24 mouse cellular contexts compared by ENCODE assay signal in the genomic region with DNA sequence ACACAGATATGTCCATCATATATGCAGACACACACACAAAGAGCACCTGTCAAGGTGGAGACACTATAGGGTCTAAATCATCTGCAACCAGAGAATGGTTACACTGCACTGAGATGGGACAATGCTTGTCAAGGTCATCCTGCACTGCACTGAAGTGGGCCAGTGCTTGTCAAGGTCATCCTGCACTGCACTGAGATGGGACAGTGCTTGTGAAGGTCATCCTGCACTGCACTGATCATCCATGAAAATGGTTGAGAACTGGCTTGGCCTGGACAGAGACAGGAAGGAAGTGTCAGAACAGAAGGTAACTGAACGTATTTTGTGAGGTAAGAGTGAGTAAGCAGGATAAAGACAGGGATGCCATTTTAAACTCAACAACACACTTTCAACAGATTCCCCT.
DNase-seq lines count a peak whose midpoint lies in the region; ATAC-seq lines count a peak whose summit lies in the region.
"Had no signal": no experiment of that assay in that cellular context is flagged by ENCODE, and none has a peak within 500 bp of the region (broad histone marks: within the 10 kb centered on the region; RNA-seq: fewer than 3 reads in every experiment).

No protein-coding gene starts in this region.

- H3K27ac ChIP-seq in embryonic facial prominence, embryonic 11.5 days (replicated peaks; ENCODE audit: low read depth, low read length) = no peak overlapping the region
- no peak overlapping the region for H3K27ac ChIP-seq in embryonic facial prominence, embryonic 10.5 days (replicated peaks)
- no peak overlapping the region for H3K27ac ChIP-seq in hindbrain, embryonic 15.5 days (replicated peaks)
- no peak overlapping the region for H3K27ac ChIP-seq in hindbrain, embryonic 11.5 days (ENCODE audit: low read depth, low read length)
- H3K27ac ChIP-seq in liver, embryonic 12.5 days = no peak overlapping the region
- H3K27ac ChIP-seq: embryonic facial prominence, embryonic 13.5 days; intestine, embryonic 15.5 days; left cerebral cortex, adult 2 months; liver, embryonic 15.5 days; lung, embryonic 15.5 days had no signal

- no peaks in the 10 kb centered on the region for H3K9me3 ChIP-seq in embryonic facial prominence, embryonic 11.5 days (replicated peaks; ENCODE audit: control insufficient read depth, low read length)
- no peaks in the 10 kb centered on the region for H3K9me3 ChIP-seq in embryonic facial prominence, embryonic 10.5 days
- no peaks in the 10 kb centered on the region for H3K9me3 ChIP-seq in hindbrain, embryonic 15.5 days
- H3K9me3 ChIP-seq in hindbrain, embryonic 11.5 days (ENCODE audit: control insufficient read depth, low read length) = no peaks in the 10 kb centered on the region
- H3K9me3 ChIP-seq in liver, embryonic 12.5 days (replicated peaks) = no peaks in the 10 kb centered on the region
- H3K9me3 ChIP-seq: embryonic facial prominence, embryonic 13.5 days; intestine, embryonic 15.5 days; liver, embryonic 15.5 days; lung, embryonic 15.5 days had no signal

- no peak overlapping the region for H3K4me2 ChIP-seq in embryonic facial prominence, embryonic 11.5 days (ENCODE audit: low read depth, low read length)
- H3K4me2 ChIP-seq in hindbrain, embryonic 15.5 days = no peak overlapping the region
- H3K4me2 ChIP-seq in hindbrain, embryonic 11.5 days (replicated peaks; ENCODE audit: low read depth, low read length) = no peak overlapping the region
- no peak overlapping the region for H3K4me2 ChIP-seq in liver, embryonic 12.5 days
- H3K4me2 ChIP-seq: embryonic facial prominence, embryonic 13.5 days; intestine, embryonic 15.5 days; liver, embryonic 15.5 days; lung, embryonic 15.5 days had no signal

- H3K4me1 ChIP-seq in embryonic facial prominence, embryonic 11.5 days (ENCODE audit: control insufficient read depth, insufficient read depth, low read length) = no peaks in the 10 kb centered on the region
- H3K4me1 ChIP-seq in embryonic facial prominence, embryonic 10.5 days = no peaks in the 10 kb centered on the region
- no peaks in the 10 kb centered on the region for H3K4me1 ChIP-seq in hindbrain, embryonic 15.5 days (replicated peaks)
- H3K4me1 ChIP-seq in hindbrain, embryonic 11.5 days (replicated peaks; ENCODE audit: control insufficient read depth, insufficient read depth, low read length) = no peaks in the 10 kb centered on the region
- peaks cover 11% of the 10 kb centered on the region for H3K4me1 ChIP-seq in liver, embryonic 12.5 days
- H3K4me1 ChIP-seq: embryonic facial prominence, embryonic 13.5 days; intestine, embryonic 15.5 days; lung, embryonic 15.5 days had no signal

- 78% methylated on average over 1 of the region's 1 CpGs for WGBS in embryonic facial prominence, embryonic 11.5 days
- 81% methylated on average over 1 of the region's 1 CpGs for WGBS in embryonic facial prominence, embryonic 10.5 days
- 80% methylated on average over 1 of the region's 1 CpGs for WGBS in hindbrain, embryonic 15.5 days
- WGBS in hindbrain, embryonic 11.5 days = 94% methylated on average over 1 of the region's 1 CpGs
- whole genome bisulfite sequencing in liver, embryonic 12.5 days (ENCODE audit: insufficient replicate concordance) = 52% methylated on average over 1 of the region's 1 CpGs

- H3K9ac ChIP-seq in embryonic facial prominence, embryonic 11.5 days (replicated peaks; ENCODE audit: low read length) = no peak overlapping the region
- H3K9ac ChIP-seq in hindbrain, embryonic 15.5 days = no peak overlapping the region
- no peak overlapping the region for H3K9ac ChIP-seq in hindbrain, embryonic 11.5 days (ENCODE audit: low read depth, low read length)
- H3K9ac ChIP-seq in liver, embryonic 12.5 days = no peak overlapping the region
- H3K9ac ChIP-seq: embryonic facial prominence, embryonic 13.5 days; intestine, embryonic 15.5 days; liver, embryonic 15.5 days; lung, embryonic 15.5 days had no signal

- H3K4me3 ChIP-seq in embryonic facial prominence, embryonic 11.5 days (ENCODE audit: low read depth, low read length) = no peak overlapping the region
- H3K4me3 ChIP-seq in embryonic facial prominence, embryonic 10.5 days = no peak overlapping the region
- no peak overlapping the region for H3K4me3 ChIP-seq in hindbrain, embryonic 15.5 days
- H3K4me3 ChIP-seq in hindbrain, embryonic 11.5 days (ENCODE audit: low read depth, low read length) = no peak overlapping the region
- H3K4me3 ChIP-seq in liver, embryonic 12.5 days = no peak overlapping the region
- H3K4me3 ChIP-seq: embryonic facial prominence, embryonic 13.5 days; intestine, embryonic 15.5 days; left cerebral cortex, adult 2 months; liver, embryonic 15.5 days; lung, embryonic 15.5 days had no signal

- H3K36me3 ChIP-seq in embryonic facial prominence, embryonic 11.5 days (replicated peaks; ENCODE audit: control insufficient read depth, insufficient read depth, low read depth, low read length) = no peaks in the 10 kb centered on the region
- H3K36me3 ChIP-seq in embryonic facial prominence, embryonic 10.5 days (replicated peaks) = 0 out of 2 replicates have a peak, but pooled peaks cover 5% of the 10 kb centered on the region
- H3K36me3 ChIP-seq in hindbrain, embryonic 15.5 days = peaks cover 5% of the 10 kb centered on the region
- H3K36me3 ChIP-seq in hindbrain, embryonic 11.5 days (ENCODE audit: control insufficient read depth, insufficient read depth, low read length) = no peaks in the 10 kb centered on the region
- H3K36me3 ChIP-seq in liver, embryonic 12.5 days = peaks cover 27% of the 10 kb centered on the region
- H3K36me3 ChIP-seq: intestine, embryonic 15.5 days; lung, embryonic 15.5 days had no signal

- 0 out of 2 replicates have a peak, but pooled peaks have one; percentile 29 for ATAC-seq in embryonic facial prominence, embryonic 11.5 days (replicated peaks; ENCODE audit: insufficient number of reproducible peaks, low FRiP score, low TSS enrichment, low read depth)
- peak; percentile 45; the same call in 1 of the 2 replicates for ATAC-seq in hindbrain, embryonic 15.5 days (ENCODE audit: low FRiP score, low read depth)
- ATAC-seq in hindbrain, embryonic 11.5 days (ENCODE audit: low FRiP score) = no peak
- ATAC-seq in liver, embryonic 12.5 days = 0 out of 2 replicates have a peak, but pooled peaks have one; percentile 11
- ATAC-seq: CD4-positive, CD25-positive, alpha-beta regulatory T cell, adult 4 months; forebrain, embryonic 16.5 days had no signal

- no peak for DNase-seq in embryonic facial prominence, embryonic 11.5 days (ENCODE audit: low spot score)
- no peak for DNase-seq in embryonic facial prominence, embryonic 10.5 days (ENCODE audit: low spot score)
- DNase-seq in hindbrain, embryonic 11.5 days (ENCODE audit: low spot score) = no peak
- DNase-seq in liver (no peak), ZHBTc4 (ENCODE audit: low read depth, low spot score) (peak; percentile 32)
- DNase-seq in neural tube, embryonic 10.5 days (ENCODE audit: extremely low spot score, low spot score) = no peak
- DNase-seq: adrenal gland, adult 2 months; cerebellum, adult 18-20 months; cerebellum, postnatal 14 days; gastrocnemius, postnatal 10 days; heart, postnatal 36 days; kidney, postnatal 10 days; lung, postnatal 4 days; right cerebral cortex, postnatal 25 days; thymus, postnatal 25 days had no signal

- no peaks in the 10 kb centered on the region for H3K27me3 ChIP-seq in embryonic facial prominence, embryonic 11.5 days (ENCODE audit: control insufficient read depth, insufficient read depth, low read length)
- H3K27me3 ChIP-seq in embryonic facial prominence, embryonic 10.5 days (replicated peaks; ENCODE audit: low read depth, poor library complexity, severe bottlenecking) = no peaks in the 10 kb centered on the region
- no peaks in the 10 kb centered on the region for H3K27me3 ChIP-seq in hindbrain, embryonic 15.5 days
- H3K27me3 ChIP-seq in hindbrain, embryonic 11.5 days (ENCODE audit: control insufficient read depth, insufficient read depth, low read length) = no peaks in the 10 kb centered on the region
- H3K27me3 ChIP-seq in liver, embryonic 12.5 days (replicated peaks) = no peaks in the 10 kb centered on the region
- H3K27me3 ChIP-seq: embryonic facial prominence, embryonic 13.5 days; intestine, embryonic 15.5 days; liver, embryonic 15.5 days; lung, embryonic 15.5 days had no signal
